Mouse (Mus musculus) heart, postnatal 0 days (tissue): ENCODE results near the gene Gpam.

ENCODE experiments used
- CTCF ChIP-seq: IDR thresholded peaks from 2 replicates; pipeline ENCODE4 v1.5.1; 2016; ENCODE audit warnings: antibody characterized with exemption, control low read depth, low read depth
- EP300 ChIP-seq: IDR thresholded peaks from 2 replicates; pipeline ENCODE4 v1.6.1; 2016; ENCODE audit warnings: antibody characterized with exemption, low read depth

DNA sequence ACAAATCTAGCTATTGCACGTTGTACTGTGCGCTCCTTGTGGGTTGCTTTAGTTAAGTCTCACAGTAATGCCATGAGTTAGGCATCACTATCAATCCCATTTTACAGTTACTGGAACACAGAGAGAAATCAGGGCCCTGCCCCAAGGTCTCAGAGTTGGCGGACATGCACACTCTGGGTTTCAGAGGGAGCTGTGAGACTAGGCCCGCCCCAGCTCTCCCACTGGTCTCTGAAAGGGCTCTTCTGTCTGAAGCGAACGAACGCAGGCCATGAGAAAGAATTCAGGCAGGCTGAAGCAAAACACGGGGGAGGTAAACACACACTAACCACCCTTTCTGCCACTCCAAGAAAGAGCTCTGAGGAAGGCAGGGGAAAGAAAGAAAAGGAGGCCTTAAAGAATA, 31.6 kb upstream of the Gpam start:
- no peak for TF ChIP-seq CTCF
- TF ChIP-seq EP300: no peak
